Mouse (Mus musculus) cerebellum, postnatal 10 days (tissue): ENCODE measurements at regions not wholly inside any gene's neighbourhood (a gene's known extent, or its start where the extent isn't known, plus 50 kb on each side); places are given as distances from the start of the nearest gene placed in this dataset.

Experiments
- DNase-seq, 2 experiments: peaks; one replicate each; pipeline ENCODE4 v3.0.0; 2021; ENCODE audit warnings: mixed read lengths in 2 of 2

DNA sequence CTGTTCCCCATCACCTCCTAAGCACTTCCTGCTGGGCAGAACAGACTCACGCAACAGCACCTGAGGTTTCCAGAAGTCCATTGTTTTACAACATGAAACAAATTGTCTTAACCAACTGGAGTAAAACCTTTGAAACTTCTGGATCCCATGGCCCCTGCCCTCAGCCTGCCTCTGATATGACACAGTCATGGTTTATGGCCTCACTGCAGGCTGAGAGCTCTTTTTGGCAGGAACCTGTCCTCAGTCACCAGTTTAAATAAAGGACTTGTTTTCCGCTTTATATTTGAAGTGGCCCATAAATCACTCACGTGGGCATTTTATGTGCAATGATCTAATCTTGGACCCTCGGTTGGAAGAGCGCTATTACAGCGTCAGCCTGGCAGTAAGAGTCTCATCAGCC, 388.5 kb upstream of the Atp11b start:
- DNase-seq = no peak

DNA sequence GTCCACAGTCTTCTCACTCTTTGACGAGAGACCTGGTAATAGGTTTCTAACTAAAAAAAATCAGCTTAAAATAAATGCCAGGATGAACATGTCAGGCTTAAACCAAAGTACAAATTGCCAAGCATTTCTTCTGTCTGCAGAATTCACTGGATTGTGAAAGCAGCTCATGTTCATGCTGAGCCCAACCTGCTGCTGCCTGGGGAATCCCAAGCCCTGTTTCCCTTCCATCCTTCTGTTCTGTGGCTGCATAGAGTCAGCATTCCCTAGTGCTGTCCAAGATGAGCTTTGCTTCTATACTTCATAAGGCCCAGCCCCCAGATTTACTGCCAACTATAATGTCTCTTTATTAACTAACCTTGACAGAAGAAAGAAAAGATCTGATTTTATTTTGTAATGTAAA, 381.6 kb upstream of the Atp11b start:
- DNase-seq = peak; percentile 43 to 56

DNA sequence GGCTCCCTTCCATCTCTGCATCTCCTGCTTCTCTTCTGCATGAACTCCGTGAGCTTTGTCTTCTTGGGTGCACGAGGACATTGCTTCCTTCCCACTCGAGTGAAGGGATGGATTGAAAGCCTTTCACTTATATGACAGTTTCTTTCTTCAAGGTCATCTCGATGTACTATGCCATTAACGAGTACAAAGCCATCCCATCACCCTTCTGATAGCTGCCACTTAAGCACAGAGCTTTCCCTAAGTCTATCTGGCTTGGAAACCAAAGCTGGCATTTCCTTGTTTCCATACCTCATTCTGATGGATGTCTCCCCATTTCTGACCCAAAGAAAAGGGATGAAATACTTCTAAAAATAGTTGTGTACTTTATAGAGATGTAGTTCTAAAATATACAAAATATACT, 366.5 kb upstream of the Atp11b start:
- no peak for DNase-seq

DNA sequence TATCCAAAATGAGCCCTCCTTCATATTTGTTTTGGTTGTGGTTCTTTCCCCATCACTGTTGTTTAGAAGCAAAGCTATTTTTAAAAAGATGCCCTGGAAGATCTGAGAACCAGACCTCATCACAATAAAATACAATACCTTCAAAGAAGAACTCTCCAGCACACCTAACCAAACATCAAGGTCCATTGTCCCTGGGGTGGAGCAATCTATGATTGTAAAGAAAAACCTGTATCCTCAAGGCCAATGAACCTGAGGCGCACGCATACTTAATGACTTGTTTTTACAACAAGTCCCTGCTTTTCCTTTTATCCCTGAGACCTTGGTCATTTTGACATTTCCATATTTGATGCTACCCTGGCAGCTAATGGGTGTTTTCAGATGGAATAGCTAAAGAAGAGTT, 361.2 kb upstream of the Atp11b start:
- no peak for DNase-seq

DNA sequence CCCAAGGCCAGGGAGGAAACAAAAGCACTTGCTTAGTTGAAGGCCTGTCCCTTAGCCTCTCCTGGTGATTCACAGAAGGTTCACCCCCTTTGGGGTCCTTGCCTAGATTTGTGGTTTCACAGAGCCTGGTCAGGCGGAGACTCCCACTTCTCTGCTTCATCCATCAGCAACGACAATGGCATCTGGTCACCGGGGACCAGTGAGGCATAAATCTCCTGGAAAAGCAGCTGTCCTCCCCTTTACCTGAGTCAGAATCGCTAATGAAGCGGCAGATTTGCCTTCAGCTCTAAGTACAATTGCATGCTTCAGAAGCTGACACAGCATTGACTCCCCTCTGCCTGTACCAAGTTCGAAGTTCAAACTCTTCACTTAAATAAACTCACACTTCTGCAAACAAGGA, 353.7 kb upstream of the Atp11b start:
- no peak for DNase-seq

DNA sequence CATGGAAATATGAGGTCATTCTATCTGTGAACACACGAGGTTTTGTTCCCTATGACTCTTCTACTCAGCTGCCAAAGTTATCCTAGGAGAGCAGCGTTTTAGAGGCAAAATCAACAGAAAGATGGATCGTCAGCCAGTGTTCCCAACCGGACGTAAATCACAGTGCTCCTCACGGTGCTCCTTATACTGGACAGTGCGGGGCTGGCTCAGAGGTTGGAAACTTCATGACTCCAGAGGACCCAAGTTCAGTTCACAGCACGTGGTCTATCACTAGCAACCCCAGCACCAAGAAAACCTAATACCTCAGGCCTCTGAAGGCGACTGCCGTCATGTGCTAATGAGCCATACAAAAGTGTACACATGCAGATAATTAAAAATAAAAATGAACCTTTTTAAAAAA, 351.2 kb upstream of the Atp11b start:
- DNase-seq = no peak

DNA sequence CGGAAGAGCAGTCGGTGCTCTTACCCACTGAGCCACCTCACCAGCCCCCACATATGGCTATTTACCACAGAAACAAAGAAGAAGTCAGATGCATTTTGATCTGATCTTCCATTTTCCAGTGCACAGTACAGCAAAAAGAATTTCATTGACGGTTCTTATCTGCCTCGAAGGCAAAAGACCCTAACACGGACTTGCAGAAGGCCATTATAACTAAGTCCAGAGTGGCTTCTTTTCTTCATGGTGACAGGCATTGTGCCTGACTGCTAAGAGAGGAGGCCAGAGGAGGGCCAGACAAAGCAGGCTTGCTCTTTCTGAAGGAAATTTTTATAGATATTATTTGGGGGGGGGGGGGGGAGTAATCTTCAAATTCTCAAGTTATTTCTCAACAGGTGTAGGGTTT, 350.0 kb upstream of the Atp11b start:
- no peak for DNase-seq

DNA sequence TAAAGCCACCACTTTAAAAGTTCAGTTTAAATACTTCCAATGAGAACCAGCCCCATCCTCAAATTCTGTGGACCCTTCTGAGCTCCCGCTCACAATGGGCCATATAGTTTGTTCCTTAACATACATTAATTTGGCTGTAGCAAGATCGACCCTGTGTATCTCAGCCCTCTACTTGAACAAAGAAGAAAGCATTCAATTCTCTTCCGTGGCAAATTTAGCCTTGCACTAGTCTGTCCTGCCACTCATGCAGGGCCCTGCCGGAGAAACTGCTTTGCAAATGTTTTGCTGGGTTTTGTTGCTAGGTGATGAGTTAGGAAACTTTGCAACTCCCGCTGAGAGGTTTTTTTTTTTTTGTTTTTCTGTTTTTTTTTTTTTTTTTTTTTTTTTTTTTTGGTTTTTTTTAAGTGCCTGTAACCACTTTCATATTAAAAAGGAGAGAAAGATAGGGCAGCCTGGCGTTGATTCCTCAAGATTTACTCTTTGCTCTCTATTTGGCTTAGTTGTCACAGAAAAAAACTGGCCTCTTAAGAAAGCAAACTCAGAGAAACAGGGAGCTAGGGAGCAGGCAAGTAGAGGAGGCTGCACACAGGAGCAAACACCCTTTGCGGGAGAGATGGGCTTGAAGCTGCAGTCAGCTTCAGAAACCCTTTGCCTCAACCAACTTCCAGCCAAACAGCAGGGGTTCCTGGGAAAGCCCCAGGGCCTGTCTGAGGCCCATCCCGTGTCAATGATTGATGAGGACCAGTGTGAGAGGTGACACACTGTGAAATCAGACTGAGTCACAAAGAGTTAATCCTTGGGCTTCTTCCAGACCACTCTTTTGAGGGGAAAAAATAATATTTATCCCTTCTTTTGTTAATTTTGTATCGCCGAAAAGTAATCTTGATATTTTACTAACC, 349.2 kb upstream of the Atp11b start:
- DNase-seq = peak; percentile 46 to 61

DNA sequence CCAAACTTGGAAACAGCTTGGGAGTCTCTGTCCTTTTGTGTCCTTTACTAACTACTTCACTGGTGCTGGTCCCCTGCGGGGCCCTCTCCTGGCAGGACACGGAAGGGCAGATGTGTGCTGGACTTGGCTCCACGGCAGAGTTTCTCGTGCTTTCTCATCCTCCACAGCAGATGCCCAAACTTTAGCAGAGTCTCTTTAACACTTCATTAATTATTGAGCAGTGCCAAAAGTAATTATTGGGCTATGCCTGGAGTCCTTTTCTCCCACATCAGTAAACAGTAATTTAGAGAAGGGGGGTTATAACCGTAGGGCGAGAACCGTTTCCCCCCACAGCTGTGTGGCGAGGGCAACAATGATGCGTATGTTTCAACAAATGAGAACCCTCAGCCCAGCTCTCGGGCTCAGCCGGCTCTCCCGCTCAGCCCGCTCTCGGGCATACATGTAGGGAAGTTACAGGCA, 348.3 kb upstream of the Atp11b start:
- peak; percentile 58 to 75 for DNase-seq

DNA sequence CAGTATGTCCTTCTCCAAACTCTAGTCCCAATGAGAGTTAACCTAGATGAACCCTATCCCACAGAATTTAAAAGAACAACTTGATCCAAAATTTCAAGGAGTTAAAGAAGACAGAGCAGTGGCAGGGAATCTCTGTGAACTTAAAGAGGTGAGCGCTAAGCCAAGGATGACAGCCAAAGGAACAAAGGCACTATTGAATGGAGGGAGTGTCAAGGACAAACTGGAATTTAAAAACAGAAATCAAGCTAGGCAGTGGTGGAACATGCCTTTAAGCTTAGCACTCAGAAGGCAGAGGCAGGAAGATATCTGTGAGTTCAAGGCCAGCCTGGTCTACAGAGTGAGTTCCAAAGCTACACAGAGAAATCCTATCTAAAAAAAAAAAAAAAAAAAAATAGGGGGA, 316.2 kb upstream of the Atp11b start:
- DNase-seq = no peak

DNA sequence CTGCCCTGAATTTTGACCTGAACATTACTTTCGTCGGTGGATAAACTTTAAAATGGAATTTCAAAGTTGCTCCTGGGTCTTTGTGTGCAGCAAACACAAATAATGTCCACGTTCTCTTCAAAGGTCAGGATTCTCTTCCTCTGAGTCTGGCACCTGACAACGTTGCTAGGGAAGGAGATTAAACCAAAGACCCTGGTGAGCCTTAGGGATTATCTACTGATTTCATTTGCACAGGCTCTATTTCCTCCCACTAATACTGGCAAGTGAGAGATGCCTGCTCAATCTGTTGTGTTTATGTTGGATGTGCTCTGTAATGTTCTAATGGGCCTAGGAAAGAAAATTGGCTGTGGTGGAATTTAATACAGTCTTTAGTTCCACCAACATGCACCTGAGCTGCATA, 291.0 kb upstream of the Atp11b start:
- no peak for DNase-seq

DNA sequence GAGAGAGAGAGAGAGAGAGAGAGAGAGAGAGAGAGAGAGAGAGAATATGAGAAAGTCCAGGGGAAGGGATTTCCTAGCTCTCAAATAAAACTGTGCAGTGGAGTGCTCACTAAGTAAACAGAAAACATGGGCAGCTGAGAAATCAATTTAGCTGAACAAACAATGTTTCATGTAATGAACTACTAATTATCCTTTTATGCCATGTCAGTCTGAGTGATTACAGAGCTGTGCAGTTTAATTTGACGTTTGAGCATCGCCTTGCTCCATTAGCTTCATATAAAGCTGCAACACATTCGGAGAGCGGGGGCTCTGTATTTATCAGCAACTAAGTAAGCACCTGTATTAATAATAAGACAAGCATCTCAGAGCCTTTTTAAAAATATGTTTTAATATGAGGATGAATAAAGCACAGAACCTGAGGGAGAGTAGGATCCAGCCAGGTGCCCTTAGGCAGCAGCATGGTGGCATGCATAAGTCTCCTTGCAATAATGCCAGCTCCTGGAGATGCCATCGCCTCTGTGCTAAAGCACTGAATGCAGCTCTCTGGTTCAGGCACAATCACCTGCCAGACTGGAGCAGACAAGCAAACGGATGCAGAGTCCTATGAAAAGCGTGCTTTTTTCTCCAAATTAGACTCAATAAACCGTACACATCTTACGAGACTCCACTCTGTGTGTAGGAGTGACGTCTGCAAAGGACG, 289.5 kb upstream of the Atp11b start:
- no peak for DNase-seq

DNA sequence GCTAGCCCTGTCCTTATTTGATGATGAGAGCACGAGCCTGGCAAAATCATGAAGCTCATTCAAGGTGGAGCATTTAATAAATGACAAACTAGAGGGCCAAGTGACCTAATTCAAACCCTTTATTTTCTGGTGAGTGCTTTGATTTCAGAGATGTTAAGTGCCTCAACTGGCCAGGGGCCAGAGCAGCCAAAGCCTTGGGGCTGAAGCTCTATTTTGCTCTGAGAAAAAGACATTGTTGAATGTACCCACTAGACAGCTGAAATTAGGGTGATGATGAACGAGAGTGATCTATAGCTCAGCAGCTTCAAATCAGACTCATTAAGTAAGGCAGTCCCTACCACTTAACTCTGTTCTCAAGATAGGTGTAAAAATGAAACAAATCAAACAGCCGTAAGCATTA, 287.9 kb upstream of the Atp11b start:
- no peak for DNase-seq

DNA sequence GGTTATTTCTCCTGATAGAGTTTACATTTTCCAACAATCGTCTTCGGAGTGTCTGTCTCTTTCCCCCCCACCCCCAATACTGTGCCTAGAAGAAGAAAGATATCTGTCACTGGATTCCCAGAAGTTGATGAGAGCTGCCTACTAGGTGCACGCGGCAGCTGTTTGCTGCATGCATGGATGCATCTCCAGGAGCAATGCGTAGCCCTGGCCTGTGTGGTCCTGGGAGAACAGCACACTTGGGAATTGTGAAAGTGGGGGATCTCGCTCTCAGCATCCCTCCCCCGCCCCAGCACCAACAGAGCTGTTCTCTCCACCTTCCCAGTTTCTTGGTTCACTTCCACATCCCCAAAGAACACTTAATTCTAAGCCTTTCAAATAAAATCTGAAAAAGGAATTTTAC, 280.6 kb upstream of the Atp11b start:
- no peak for DNase-seq

DNA sequence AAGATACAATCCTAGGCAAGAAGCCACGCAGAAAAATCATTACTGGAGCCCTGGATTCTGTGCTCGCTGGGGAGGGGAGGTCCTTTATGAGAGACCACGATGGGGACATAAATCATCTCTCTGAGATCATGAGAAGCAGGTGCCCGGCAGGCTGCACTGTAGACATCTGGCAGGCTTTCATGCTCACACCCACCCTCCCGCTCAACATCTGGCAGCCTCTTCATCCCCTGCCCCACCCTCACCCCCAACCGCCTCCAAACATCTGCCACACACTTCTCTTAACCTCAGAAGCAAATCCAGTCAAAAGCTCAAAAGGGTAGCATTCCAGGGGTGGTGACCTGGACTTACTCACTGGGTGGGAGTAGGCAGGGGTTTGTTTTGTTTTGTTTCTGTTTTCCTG, 279.5 kb upstream of the Atp11b start:
- no peak for DNase-seq

DNA sequence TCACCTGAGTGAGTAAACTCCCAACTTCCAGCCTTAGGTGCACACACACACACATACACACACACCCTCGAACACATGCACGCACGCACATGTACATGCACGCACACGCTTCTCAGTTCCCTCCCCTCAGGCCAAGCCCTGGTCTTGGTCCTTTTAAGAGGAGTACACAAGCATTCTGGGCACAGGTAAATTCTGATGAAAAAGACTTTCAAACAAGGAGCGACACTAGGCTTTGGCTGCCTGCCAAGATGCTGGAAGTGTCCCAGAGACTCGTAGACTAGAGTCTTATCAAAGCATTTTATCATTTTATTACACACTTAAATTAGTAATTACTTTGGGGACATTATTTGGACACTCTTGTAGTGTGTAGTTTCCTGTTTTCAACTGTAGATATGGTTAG, 278.6 kb upstream of the Atp11b start:
- peak; percentile 64 to 66 for DNase-seq

DNA sequence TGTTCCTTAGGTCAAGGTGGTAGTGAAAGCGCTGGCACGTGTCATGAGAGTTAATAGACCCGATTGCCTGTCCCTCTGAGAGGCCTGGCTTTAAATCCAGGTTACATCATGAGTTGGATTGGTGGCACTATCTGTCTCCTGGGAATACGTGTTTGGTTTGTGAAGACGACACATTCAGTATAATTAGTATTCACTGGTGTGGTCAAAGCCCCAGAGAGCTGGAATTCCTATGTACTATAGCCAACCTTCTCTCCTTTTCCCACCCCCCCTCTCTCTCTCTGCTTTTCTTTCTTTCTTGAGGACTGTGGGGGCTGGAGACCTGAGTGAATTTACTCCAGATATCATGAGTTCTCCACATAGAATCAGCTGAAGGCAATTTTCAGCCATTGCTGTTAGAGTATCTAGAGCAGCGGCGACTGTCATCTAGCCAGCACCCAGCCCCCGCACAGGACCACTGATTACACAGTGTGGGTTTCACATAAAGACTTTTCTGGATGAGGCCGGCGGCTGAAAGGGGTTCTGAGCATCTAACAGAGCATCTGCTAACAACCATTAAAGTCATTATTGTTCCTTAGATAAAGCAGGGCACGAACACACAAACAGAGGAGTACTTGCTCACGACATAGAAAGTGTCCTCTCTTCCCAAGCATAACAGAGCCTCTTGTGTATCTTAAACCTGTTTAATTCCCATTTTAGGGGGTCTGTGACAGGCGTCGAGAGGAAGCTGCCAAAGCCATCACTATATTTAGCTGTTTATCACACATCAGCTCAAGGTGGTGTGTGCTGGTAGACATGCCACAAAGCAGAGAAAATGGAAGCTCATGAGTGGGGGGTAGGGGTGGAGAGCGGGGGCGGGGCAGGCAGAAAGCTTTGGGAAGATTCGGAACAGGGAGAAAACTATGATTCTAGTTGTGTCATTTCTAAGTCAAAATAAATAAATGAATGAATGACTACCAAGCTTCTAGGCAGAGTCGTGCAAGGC, 272.9 kb upstream of the Atp11b start:
- peak in 1 of 2 experiments; percentile 10 for DNase-seq

DNA sequence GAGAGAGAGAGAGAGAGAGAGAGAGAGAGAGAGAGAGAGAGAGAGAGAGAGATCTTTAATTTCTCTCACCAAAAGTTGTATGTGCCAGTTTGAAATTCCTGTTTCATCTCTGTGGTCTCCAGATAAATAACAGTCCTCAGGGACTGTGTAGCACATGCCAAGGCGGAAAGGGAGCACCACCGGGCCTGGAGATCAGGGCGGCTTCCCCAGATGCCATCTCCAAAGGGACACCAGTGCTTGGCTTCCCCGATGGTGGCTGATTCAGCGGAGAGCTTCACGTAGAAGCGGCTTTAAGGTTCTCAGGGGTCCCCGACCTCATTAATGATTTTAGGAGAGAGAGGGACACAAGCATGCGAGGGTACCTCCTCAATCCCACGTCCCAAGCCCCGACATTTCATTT, 272.1 kb upstream of the Atp11b start:
- DNase-seq = peak; percentile 27 to 40

DNA sequence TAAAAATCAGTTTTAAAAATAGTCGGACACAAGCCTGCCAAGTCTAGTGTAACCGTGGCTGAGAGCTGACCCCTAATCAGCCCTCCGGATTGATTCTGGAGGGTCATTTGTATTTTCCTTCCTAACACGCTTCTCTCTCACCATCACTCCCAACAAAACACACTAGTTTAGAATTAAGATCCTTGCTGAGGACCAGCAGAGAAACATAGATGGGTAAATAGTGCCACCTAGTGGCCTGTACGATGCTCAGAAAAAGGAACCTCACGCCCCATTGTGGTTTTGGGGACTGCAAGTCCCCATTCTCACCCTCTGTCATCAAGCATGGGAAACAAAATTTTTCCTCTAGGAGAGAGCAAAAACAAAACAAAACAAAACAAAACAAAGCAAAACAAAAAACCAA, 271.6 kb upstream of the Atp11b start:
- peak; percentile 83 to 88 for DNase-seq

DNA sequence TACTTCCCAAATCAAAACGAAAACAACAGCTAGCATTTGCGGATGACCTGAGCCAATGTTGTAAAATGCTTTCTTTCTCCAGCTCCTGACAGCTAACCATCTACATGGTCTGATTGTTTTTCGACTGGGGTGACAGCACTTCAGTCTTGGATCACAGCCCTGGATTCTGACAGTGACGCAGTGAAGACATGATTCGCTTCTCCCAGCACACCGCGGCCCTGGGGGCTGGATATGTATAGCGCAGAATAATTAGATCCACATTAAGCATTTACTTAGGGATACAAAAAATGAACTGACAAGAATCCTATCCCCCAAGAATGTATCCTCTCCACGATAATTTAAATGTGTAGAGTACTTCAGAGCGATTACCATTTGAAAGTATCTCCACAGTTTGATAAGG, 271.1 kb upstream of the Atp11b start:
- peak in 1 of 2 experiments; percentile 10 for DNase-seq

DNA sequence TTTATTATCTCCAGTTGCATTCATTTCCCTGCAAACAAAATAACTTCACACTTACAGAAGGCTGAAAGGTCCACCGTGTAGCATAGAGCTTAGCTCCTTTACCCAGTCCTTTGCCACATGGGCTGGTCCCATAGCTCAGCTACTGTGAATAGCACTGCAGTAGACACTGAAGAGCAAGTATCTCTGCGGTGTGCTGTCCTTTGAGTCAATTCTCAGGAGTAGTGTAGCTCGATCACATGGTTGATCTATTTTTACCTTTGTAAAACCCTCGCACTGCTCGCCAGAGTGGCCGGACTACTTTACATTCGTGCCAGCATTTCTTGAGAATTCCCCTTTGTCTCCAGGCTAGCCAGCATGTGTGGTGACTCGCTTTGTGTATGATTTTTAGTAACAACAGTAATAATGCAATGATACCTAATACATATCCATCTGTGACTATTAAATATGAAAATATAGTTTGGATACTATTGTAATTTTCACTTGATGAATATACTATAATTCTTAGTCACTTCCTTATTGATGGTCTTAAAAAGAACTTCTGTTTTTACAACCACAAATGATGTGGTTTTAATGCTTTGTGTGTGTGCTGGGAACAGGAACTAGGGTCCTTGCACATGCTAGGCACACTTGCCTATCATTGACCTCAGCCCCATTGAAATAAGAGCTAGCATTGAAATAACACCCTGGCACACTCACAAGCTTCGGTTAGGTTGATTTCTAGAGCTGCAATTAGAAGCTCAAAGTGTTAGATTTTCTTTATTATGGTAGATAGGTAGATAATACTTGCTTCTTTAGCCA, 257.7 kb upstream of the Atp11b start:
- no peak for DNase-seq

DNA sequence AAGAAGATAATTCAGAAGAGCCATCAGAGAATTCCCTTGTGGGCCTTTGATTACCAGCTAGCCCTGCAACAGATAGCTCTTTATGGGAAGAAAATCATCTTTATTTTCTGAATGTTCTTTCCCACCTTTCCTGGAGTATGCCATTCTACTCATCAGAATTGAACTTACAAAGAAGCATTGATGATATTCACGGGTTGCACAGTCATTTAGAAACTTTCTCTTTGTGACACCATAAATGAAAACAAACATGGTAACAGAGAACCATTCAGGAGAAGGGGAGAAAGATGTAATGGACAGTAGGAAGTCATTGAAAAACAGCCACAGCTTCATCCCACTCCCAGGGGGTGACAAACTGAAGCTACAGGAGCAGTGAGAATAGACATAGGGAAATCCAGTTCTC, 243.6 kb upstream of the Atp11b start:
- no peak for DNase-seq
